Mouse (Mus musculus) embryonic facial prominence, embryonic 15.5 days (tissue): Measurements from ENCODE around the gene Ankrd26. TPM values are rescaled to one million over a fixed set of nuclear protein-coding genes. Genes with fewer than 3 reads are reported as not detected.
"Not testable (repeated sequence)": the region's sequence is repeated elsewhere in the genome, so short reads cannot be mapped to it uniquely, and the experiment has no call there.

Experiments
- ATAC-seq: fragments of 200-750 bp; cut with Nextera tagmentation; 2 replicates; pipeline ENCODE4 v1.8.0; 2017; ENCODE audit warnings: low read depth, moderate TSS enrichment; ENCODE audit not compliant: insufficient number of reproducible peaks, low FRiP score, low TSS enrichment
- H3K27ac ChIP-seq: fragments of 300-500 bp; sonication (generic); replicated peaks from 2 replicates; pipeline ENCODE4 v1.5.1; 2015; ENCODE audit warnings: mild to moderate bottlenecking, inconsistent platforms
- H3K27me3 ChIP-seq: fragments of 300-500 bp; sonication (generic); 2 replicates; pipeline ENCODE4 v1.6.1; 2015; ENCODE audit warnings: inconsistent platforms
- H3K36me3 ChIP-seq: fragments of 300-500 bp; sonication (generic); 2 replicates; pipeline ENCODE4 v1.6.1; 2015; ENCODE audit warnings: mild to moderate bottlenecking, inconsistent platforms
- H3K4me1 ChIP-seq: fragments of 300-500 bp; sonication (generic); 2 replicates; pipeline ENCODE4 v1.6.1; 2015; ENCODE audit warnings: inconsistent platforms
- H3K4me2 ChIP-seq: fragments of 300-500 bp; sonication (generic); replicated peaks from 2 replicates; pipeline ENCODE4 v1.6.1; 2015; ENCODE audit warnings: mild to moderate bottlenecking, inconsistent platforms
- H3K4me3 ChIP-seq: fragments of 300-500 bp; sonication (generic); replicated peaks from 2 replicates; pipeline ENCODE4 v1.5.1; 2015; ENCODE audit warnings: mild to moderate bottlenecking, inconsistent platforms
- H3K9ac ChIP-seq: fragments of 300-500 bp; sonication (generic); 2 replicates; pipeline ENCODE4 v1.6.1; 2015; ENCODE audit warnings: inconsistent platforms
- H3K9me3 ChIP-seq: fragments of 300-500 bp; sonication (generic); replicated peaks from 2 replicates; pipeline ENCODE4 v1.6.1; 2016; ENCODE audit warnings: inconsistent platforms
- WGBS: fragments of 180-500 bp; shearing (Covaris S2); methylation state at CpG from one replicate; pipeline ENCODE4 v1.1.7; 2015; 5-methylcytosine and 5-hydroxymethylcytosine counted together
- polyA plus RNA-seq: library from polyadenylated mRNA; unstranded; fragments of >200 nt; fragmentation: Nextera tagmentation; extraction: Ambion mirVana; gene quantifications from 2 replicates; pipeline ENCODE4 v1.2.1, GENCODE M21; 2015

Gene Ankrd26
- polyA plus RNA-seq = 10.8 and 12.0 TPM in 2 replicates

DNA sequence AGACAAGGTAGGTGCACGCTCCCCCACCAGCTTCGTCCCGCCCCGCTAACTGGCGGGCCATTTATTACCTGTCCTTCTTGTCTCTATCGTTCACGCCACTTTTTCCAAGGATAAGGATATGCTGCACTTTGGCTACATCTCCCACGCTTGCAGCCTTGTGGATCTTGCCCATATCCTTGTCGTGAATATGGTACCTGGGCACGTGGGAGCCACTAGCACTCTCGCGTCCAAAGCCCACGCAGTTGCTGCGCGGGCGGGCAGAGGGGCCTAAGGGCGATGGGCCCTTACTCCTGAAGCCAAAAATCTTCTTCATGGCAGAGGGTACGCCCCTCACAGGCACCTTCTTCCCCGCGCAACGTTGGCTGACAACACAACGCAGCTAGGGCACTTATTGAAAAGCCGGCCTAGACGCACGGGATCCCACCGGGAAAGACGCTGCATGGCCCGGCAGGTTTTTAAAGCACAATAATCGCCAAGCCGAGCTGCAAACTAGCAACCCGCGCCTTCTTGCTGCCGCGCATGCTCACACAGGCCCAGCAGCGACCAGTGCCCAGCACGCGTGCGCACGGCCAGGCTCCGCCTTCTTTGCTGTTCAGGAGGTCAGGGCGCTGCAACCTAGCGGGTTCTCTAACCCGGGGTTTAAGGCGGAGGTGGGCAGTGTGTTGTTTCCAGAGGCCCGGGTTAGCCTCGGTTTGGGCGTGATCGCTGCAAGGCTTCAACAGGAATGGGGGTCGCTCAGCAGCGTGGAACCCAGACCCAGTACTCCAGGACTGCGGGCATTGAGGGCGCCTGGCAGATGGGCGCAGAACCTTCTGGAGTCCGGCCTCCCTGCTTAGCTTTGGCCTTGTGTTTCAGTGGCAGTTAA, at the start of gene Ankrd26:
Ankrd26 (minus strand) TSS at position 482 of the 865 bp plus-strand sequence.
- Histone ChIP-seq H3K4me1 (peaks cover 27% of the 10 kb centered on the region), H3K4me2 (peak within 1 kb of the TSS; percentile 91), H3K9ac (peak within 1 kb of the TSS; percentile 76), H3K36me3 (peaks cover 16% of the 10 kb centered on the region), H3K27ac (peak within 1 kb of the TSS; percentile 83), H3K9me3 (no peaks in the 10 kb centered on the region), H3K27me3 (no peaks in the 10 kb centered on the region), H3K4me3 (peak within 1 kb of the TSS; percentile 76)
- 5% methylated on average over 54 of the region's 54 CpGs for WGBS
- peak; percentile 92 for ATAC-seq

DNA sequence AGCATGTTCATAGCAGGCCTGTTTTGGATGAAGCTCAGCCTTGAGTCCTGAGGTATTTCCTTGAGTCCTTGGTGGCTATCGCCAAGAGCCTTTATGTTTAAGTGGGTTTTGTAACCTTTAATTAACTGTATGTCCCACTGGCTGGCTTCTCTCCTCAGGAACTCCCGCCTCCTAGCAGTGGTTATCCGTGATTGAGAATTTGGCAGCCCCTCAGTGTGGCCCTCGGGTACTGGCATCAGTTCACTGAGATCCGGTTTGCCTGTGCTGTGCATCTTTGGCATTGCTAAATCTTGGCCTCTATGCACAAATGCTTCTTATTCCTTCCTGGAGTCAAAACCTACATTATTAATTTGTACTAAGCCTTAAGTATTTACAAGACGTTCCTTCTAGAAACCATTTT, 46.9 kb upstream of the Ankrd26 start:
- no peak overlapping the region for H3K4me3 ChIP-seq
- H3K9me3 ChIP-seq = no peaks in the 10 kb centered on the region
- H3K27ac ChIP-seq = no peak overlapping the region
- no peak overlapping the region for H3K4me2 ChIP-seq
- H3K27me3 ChIP-seq = no peaks in the 10 kb centered on the region
- no peak for ATAC-seq
- no peaks in the 10 kb centered on the region for H3K4me1 ChIP-seq
- H3K36me3 ChIP-seq = peaks cover 20% of the 10 kb centered on the region; the same call in 1 of the 2 replicates
- no peak overlapping the region for H3K9ac ChIP-seq
- WGBS = 71% methylated on average over 6 of the region's 6 CpGs

DNA sequence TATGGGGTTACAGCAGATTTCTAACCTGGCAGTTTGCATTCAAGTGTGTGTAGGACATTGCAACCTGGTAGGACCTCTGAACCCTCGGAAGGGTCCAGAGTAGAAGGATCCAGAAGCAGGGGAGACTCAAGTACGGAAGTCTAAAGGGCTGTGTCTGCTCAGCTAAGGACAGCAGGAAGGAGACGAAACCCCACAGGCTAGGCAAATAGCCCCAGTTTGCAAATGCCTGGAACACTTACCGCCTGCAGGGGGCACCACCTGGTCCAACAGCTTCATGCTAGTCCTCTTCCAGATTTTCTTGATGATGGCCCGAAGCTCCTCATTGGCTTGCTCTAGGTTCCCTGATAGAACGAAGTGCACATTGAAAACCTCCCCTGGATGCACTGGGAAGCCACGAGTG, 43.9 kb upstream of the Ankrd26 start:
- Histone ChIP-seq H3K4me3 (no peak overlapping the region), H3K9me3 (no peaks in the 10 kb centered on the region), H3K27me3 (no peaks in the 10 kb centered on the region), H3K9ac (no peak overlapping the region), H3K4me1 (no peaks in the 10 kb centered on the region), H3K4me2 (no peak overlapping the region), H3K36me3 (peaks cover 23% of the 10 kb centered on the region; the same call in 1 of the 2 replicates), H3K27ac (no peak overlapping the region)
- 82% methylated on average over 7 of the region's 7 CpGs for WGBS
- ATAC-seq = no peak

DNA sequence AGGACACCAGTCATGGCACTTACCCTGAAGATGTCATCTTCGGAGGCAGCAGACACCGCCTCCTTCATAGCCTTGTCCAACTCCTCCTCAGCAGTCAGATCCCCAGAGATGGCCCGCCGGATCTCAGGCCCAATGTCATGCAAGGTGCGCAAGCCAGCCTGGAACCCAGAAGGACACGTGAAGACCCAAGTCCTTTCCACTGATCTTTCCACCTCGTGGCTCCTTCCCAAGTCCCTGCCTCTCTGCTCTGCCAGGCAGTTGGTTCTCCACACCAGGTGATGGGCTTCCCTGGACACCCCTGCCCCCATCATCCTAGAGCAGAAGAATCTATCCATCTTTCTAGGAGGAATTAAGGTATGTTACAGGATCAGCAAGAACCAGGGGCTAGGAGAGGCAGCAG, 41.8 kb upstream of the Ankrd26 start:
- ATAC-seq = no peak
- Histone ChIP-seq H3K27ac (no peak overlapping the region), H3K9me3 (no peaks in the 10 kb centered on the region), H3K4me1 (no peaks in the 10 kb centered on the region), H3K9ac (no peak overlapping the region), H3K4me3 (no peak overlapping the region), H3K27me3 (no peaks in the 10 kb centered on the region), H3K36me3 (peaks cover 27% of the 10 kb centered on the region; the same call in 1 of the 2 replicates), H3K4me2 (no peak overlapping the region)
- 93% methylated on average over 7 of the region's 7 CpGs for WGBS

DNA sequence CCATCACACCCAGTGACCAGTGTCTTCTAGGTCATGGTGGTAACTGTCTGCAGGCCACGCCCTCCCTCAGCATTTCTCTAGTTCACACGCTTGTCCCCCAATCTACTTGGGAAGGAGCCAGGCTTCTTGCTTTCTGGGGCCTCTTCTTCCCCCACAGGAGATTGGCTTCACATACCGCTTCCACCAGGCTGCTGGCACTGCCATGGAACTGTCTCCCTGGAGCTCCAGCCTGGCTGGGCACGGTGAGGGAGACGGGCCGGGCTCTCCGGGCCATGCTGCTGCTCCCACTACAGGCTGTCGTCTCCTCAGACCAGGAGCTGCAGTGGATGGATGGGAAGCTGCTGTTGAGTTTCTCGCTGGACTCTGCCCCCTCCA, 33.6 kb upstream of the Ankrd26 start:
- WGBS = 67% methylated on average over 9 of the region's 9 CpGs
- no peak overlapping the region for H3K4me3 ChIP-seq
- no peaks in the 10 kb centered on the region for H3K9me3 ChIP-seq
- H3K4me1 ChIP-seq = peaks cover 11% of the 10 kb centered on the region
- H3K27ac ChIP-seq = no peak overlapping the region
- 0 out of 2 replicates have a peak, but pooled peaks cover under 1% of the 10 kb centered on the region for H3K36me3 ChIP-seq
- ATAC-seq = no peak
- H3K9ac ChIP-seq = no peak overlapping the region
- H3K27me3 ChIP-seq = peaks cover 14% of the 10 kb centered on the region; the same call in 1 of the 2 replicates
- no peak overlapping the region for H3K4me2 ChIP-seq

DNA sequence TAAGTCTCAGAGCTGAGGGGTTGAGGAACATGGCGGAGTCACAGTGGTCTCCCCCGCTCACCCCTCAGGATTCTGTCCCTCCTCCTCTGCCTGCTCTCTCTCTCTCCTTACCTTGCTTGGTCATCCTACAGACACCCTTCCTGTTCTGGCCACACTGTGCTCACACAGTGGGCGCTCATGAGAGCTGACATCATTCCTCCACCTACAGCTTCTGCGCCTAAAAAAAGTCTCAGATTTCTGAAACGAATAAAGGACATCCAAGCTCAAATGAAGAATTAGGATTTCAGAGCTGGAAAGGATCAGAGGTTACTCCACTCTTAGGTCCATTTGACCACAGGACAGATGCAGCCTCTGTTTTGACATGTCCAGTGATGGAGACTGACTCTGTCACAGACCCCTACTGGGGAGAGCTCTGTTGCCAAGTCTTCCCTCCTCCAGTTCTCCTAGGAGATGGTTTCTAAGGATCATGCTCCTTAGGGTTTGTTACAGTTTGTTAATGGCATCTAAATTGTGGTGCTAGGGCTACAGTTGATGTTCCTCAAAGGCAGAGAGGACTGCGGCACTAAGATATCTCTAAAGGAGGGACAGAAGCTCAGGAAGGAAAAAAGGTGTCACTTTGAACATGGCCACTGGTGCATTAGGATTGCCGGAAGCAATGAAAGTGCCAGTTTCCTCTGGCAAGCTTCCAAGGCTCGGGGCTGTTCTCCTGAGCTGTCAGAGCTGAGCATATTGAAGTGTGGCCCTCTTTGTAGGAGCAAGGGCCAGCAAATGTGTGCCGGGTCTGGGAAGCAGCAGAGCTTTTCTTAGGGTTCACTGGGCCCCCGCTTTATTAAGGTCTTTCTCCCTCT, 33.0 kb upstream of the Ankrd26 start:
- no peak overlapping the region for H3K4me3 ChIP-seq
- H3K36me3 ChIP-seq = no peaks in the 10 kb centered on the region
- H3K9ac ChIP-seq = no peak overlapping the region
- H3K27me3 ChIP-seq = peaks cover 14% of the 10 kb centered on the region; the same call in 1 of the 2 replicates
- no peak overlapping the region for H3K27ac ChIP-seq
- WGBS = 83% methylated on average over 10 of the region's 10 CpGs
- H3K4me2 ChIP-seq = no peak overlapping the region
- H3K4me1 ChIP-seq = peaks cover 11% of the 10 kb centered on the region
- no peaks in the 10 kb centered on the region for H3K9me3 ChIP-seq
- no peak for ATAC-seq

DNA sequence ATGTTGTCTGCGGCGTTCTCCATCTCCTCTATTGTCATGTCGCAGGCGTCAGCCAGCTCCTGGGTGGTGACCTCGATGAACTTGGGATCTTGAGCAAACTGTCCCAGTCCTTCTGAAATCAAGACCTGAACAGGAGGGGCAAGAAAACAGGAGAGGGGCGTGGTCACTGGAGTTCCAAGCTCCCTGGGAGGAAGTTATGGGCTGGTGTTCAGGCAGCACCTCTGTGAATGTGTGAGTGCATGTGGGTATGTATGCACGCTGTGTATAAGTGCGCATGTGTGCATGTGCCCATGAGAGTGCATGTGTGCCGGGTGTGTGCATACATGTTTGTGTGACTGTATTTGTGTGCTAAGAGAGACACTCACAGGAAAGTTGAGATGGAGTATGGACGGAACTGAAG, 32.0 kb upstream of the Ankrd26 start:
- Histone ChIP-seq H3K4me3 (peak overlapping the region; percentile 34), H3K27me3 (peaks cover 14% of the 10 kb centered on the region; the same call in 1 of the 2 replicates), H3K9me3 (no peaks in the 10 kb centered on the region), H3K27ac (no peak overlapping the region), H3K4me2 (peak overlapping the region; percentile 54), H3K9ac (no peak overlapping the region), H3K4me1 (peaks cover 11% of the 10 kb centered on the region), H3K36me3 (no peaks in the 10 kb centered on the region)
- 0 out of 2 replicates have a peak, but pooled peaks have one; percentile 50 for ATAC-seq
- 39% methylated on average over 10 of the region's 10 CpGs for WGBS

DNA sequence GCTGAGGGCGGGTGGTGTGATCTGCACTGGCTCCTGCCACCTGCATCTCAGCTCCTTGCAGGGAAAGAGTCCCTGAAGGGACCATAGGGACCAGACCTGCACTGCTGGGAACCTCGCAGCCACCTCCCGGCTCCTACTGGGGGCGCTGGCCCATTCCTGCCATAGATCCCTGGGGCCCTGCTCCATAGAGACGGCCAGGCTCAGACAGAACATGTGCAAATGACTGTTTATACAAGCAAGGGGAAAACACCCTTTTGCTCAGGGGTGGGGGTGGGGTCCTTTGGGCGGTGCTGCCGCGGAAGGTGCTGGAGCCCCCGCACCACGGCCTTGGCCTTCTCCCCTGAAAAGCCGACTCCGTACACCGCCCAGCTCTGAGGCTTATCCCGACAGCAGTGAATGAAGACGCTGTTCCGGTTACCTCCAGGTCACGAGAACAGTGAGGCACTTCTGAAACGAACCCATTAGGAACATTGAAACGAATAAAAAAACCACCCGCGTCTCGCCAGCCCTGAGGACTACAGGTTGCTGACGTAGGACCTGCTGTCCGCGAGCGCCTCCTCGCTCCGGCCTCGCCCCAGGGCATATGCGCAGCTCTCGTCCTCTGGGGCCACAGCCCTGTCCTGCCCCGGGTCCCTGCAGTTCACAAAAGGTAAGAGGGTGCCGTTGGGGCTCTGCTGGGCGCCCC, 31.5 kb upstream of the Ankrd26 start:
- peaks cover 14% of the 10 kb centered on the region; the same call in 1 of the 2 replicates for H3K27me3 ChIP-seq
- H3K4me1 ChIP-seq = peaks cover 11% of the 10 kb centered on the region
- H3K4me3 ChIP-seq = peak overlapping the region; percentile 34
- H3K4me2 ChIP-seq = peak overlapping the region; percentile 54
- 0 out of 2 replicates have a peak, but pooled peaks have one; percentile 41 for ATAC-seq
- H3K36me3 ChIP-seq = no peaks in the 10 kb centered on the region
- no peaks in the 10 kb centered on the region for H3K9me3 ChIP-seq
- no peak overlapping the region for H3K9ac ChIP-seq
- no peak overlapping the region for H3K27ac ChIP-seq
- WGBS = 12% methylated on average over 34 of the region's 34 CpGs

DNA sequence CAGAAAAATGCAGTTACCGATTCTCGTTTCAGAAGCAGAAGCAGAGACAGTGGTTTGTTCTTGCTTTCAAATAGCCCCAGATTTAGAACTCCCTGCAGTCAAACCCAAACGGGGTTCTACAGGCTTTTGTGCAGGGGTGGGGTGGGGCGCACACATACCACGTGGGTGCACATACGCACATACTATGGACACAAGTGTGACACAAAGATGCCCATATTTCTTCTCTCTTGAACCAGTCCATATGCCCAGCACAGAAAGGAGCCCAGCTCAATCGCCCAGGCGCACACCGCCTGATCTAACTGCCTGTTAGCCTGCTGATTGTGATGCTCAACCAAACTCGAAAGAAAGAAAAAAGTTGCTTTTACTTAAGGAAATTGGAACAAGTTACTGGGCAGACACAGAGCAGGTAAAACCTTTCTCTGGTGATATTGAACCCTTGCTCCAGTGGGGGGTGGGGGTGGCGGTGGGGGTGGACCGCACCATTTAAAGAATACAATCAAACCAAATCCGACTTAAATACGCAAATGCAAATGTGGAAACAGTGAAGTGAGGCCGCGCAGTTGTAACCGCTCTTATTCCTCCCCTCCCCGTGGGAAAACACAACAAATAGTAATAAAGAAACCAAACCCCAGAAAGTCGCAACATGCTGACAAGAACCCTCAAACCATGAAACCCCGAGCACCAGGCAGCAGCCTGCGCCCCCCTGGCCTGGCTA, 30.8 kb upstream of the Ankrd26 start:
- no peak for ATAC-seq
- Histone ChIP-seq H3K4me1 (peaks cover 11% of the 10 kb centered on the region), H3K36me3 (no peaks in the 10 kb centered on the region), H3K4me2 (peak overlapping the region; percentile 54), H3K27ac (no peak overlapping the region), H3K4me3 (peak overlapping the region; percentile 34), H3K9ac (no peak overlapping the region), H3K9me3 (no peaks in the 10 kb centered on the region), H3K27me3 (peaks cover 14% of the 10 kb centered on the region; the same call in 1 of the 2 replicates)
- 35% methylated on average over 21 of the region's 21 CpGs for WGBS

DNA sequence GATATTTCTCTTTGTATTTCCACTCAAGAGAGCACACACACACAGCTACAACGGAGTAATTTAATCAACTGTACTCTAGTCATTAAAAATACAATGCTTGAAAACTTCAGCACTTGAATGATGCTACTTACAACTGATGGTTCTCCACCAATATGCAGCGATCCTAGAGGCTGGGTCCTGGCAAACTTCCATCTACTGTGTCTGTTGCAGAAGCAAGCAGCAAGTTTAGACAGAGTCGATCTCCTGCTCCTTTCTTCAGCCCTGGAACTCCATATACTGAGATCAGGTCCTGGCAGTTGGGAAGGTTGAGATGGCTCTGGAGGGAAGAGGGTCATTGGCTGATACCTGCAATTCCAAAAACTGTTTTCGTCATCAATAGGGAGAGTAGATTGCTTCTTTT, 16.7 kb upstream of the Ankrd26 start:
- 76% methylated on average over 4 of the region's 4 CpGs for WGBS
- H3K9ac ChIP-seq, H3K4me3 ChIP-seq, H3K27me3 ChIP-seq, H3K9me3 ChIP-seq, H3K4me1 ChIP-seq, H3K4me2 ChIP-seq, H3K27ac ChIP-seq, H3K36me3 ChIP-seq, ATAC-seq: not testable (repeated sequence)
